Mouse (Mus musculus): Measurements from ENCODE around the gene Dnah17.
A peak's percentile ranks its signal among the peaks of the same experiment; 100 is the strongest.

Gene Dnah17

DNA sequence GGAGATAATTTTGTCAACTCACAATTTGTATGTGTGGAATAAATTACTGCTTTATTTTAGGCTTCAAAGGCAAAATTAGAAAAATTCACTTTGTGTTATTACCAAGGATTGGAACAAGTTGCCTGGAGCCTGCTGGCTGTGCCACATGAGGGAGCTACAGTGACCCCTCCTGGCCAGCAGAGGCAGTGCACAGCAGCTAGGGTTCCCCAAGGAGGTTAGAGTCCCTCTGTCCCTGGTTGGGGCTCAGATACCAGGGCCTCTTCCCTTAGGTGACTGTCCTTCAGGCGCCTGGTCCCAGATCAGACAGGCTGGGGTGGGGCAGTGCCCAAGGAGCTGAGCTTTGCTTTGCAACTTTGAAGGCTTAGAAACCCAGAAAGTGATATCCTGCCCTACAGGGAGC is 108.6 kb downstream of the Dnah17 start:
- DNase-seq (ENCODE audit: low spot score): peak; percentile 79

DNA sequence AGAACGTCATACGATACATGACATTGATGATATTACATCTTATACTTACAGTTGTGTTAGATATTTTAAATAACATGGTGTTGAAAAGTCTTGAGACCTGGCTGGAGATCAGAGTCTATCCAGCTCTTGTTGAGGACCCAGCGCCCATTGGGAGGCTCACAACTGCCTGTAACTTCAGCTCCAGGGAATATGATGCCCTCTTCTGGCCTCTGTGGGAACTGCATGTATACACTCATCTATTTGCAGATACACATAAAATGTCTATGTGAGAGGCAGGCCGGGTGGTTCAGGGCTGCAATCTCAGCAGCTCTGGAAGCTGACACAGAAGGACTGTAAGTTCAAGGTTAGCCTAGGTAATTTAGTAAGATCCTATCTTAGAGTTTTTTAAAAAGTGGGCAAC is 112.1 kb downstream of the Dnah17 start:
- DNase-seq (ENCODE audit: low spot score): no peak

DNA sequence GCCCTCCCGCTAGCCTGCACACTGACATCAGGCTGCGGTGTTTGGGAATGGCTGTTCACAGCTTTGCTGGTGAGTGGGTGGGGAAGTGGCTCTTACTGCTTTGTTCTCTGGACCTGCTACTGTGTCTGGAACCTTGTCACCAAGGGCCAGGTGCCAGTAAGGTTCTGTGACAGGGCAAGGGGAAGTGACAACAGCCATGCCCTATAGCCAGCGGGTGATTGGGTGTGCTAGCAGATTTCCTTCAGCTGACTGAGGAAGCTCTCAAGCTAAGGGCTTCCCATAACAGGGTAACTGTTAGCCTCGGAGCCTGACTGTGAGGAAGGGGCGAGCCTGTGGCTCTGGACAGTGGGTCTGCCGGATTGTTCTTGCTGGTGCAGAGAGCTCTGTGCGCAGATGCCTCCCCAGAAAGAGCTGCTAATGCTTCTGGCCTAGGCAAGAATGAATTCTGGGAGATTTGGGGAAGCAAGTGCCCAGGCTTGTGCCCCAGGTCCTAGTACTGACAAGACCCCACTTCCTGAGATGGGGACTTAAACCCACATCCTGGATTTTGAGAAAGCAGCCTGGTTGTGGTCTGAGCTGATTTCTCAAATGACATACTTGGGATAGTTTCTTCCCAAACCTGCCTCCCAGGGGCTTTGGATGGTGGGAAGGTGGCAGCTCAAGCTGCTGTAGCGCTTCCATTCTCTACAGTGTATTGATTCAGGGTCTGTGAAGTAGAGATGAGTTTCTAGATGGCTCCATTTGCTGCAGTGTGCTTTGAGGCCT is 114.9 kb downstream of the Dnah17 start:
- DNase-seq (ENCODE audit: low spot score): no peak

DNA sequence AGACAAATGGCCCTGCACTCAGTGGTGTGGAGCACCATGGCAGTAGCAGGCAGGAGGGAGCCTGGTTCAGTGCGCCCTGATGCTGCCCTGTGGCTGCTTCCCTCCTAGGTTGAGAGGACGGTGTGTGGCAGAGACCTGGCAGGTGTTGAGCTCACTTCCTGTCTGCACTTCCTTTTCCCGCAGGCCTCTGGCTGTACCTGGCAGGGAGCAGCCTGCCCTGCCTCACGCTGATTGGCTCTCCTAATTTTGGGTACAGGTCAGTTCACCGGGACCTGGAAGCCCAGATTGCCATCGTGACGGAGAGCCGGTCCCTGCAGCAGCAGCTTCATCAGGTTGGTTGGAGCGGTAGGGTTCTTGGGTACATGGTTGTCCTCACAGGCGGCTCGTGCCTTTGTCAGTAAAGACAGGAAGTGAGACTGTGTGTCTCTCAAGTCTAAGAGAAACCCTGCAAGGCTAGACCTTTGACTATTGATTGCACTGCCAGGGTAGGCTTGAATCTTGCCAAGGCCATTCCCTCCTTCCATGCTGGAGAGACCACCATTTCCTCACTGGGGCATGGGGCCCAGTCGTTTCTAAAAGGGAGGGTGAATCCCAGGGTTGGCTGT is 115.9 kb downstream of the Dnah17 start:
- no peak for DNase-seq (ENCODE audit: low spot score)

DNA sequence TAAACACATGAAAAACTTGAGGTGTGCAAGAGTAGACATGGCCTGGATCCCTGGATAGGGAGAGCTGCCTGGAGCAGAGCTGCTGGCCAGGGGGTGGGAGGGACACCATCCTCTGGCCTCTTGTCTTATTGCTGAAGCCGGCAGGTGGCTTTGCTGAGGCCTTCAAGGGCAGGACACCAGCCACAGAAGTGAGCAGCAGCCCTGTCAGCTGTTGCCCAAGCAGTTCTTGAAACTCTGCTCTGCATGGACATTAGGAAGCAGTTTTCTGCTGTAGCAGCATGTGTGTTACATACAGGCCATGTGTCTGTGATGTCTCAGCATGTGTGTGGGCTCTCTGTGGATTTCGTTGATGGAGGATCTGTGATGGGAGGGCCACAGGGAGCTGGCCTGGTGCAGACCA is 117.1 kb downstream of the Dnah17 start:
- DNase-seq (ENCODE audit: low spot score): no peak

DNA sequence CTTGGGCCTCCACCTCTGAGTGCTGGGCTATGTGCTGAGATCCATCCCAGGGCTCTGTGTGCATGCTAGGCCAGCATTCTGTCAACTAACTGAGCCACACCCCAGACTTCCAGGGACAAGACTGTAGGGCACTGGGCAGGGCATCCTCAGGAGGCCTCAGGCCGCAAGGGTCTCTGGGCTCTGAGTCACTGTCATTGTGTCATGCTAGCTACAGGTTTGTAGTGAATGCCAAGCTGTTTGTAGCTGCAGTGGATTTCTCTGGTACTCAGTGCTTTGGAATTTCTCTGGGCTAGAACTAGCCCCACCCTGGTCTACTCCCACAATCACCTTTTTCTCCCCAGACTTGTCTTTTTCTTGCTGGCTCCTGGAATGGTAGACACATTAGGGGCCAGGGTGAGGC is 117.8 kb downstream of the Dnah17 start:
- no peak for DNase-seq (ENCODE audit: low spot score)

DNA sequence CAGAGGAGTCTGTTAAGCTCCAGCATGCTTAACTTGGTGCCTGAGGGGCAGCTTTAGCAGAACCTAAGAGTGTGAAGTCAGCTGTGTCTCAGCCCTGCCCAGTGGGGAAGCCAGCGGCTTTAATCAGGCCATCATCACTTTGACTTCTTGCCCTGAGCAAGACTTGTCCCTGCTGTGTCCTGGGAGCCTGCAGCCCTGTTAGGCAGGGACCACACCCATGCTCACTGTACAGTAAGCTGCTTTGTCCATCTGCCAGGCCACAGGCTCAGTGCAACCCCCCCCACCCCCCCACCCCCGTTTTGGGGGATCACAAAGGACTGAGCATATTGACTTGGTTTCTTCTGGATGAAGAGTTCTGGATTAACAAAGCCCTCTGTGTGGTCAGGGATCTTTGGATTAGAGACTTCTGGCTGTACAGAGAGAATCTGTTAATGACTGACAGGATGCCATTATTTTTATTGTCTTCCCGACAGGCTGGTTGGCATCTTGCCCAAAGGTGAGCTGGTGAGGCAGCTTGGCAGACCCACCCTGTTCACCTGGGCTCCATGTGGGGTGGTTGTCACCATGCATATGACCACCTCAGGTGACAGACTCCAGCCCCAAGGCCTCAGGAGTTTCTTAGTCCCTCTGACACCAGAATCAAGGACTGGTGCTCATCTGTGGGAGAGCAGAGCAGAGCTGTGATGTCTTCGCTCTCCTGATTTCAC is 120.4 kb downstream of the Dnah17 start:
- no peak for DNase-seq (ENCODE audit: low spot score)

DNA sequence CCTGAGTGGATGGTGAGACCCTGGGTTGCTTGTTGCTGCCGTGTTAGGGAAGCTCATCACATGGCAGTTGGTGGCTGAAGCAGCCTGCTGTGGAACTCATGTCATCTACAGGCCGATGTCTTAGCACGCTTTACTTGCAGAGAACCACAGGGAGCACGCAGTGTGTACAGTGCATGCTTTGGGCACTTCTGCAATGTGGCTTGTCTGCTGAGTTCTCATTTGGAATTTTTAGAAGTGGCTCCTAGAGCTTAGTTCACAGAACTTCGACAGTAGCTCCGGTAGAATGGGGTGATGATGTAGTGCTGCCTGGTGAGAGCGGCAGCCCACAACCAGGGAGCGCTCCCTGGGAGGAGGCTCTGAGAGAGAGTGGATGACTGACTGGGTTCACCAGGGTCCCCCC is 121.6 kb downstream of the Dnah17 start:
- DNase-seq (ENCODE audit: low spot score): no peak

DNA sequence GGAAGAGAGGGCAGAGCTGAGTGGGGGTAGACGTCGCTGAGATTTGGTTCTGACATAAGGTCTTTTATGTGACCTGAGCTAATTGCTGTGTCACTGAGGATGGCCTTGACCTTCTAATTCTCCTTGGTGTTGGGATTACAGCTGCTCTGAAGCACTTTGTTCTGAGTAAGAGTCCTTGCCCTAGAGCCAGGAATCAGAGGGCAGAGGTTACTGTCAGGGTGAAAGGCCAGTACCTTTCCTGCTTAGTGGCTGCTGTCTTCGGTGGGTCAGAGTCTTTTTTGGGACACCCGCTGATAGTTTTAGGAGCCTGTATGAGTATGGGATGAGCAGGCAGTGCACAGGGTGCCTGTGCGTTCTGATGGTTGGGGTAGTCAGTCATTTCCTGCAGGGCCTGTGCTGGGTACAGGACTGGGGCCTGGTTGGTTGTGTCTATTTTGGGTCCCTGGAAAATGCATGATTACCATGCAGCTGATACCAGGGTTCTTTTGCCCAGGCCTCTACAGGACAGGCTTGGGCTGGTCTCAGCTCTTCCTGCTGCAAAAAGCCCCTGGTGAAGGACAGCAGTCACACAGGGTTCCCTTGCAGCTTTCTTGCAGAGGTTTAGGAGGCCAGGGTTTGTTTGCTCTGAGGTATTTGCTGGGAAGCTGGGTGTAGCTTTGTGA is 122.2 kb downstream of the Dnah17 start:
- no peak for DNase-seq (ENCODE audit: low spot score)

DNA sequence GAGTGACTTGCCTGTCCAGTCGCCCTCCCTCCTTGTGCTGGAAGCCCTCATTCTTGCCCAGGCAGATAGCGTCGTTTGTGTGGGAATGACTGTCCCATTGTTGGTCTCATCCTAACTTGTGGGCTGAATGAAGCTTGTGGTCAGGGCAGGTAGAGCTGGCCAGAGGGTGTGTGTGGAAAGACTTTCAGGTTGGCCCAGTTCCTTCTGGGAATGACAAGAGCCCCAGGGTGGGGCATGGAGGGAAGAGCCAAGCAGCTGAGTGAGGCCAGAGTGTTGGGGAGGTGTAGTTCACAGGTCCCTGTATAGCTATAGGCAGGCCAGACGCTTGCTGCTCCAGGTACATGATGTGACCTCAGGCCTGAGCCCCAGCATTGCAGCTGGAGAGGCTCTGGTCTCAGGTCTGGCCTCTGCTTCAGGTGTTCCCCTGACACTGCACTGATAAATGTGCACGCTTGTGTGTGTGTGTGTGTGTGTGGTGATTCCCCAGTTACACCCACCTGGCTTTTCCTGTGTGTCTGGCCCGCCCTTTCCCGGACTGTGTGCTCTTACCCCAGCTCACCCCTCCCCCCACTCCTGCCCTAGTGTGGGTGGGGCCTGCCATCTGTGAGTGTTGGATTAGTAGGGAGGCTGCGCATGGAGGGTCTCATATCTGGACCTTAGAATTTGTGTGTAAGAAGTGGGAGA is 122.8 kb downstream of the Dnah17 start:
- DNase-seq (ENCODE audit: low spot score): peak; percentile 45

DNA sequence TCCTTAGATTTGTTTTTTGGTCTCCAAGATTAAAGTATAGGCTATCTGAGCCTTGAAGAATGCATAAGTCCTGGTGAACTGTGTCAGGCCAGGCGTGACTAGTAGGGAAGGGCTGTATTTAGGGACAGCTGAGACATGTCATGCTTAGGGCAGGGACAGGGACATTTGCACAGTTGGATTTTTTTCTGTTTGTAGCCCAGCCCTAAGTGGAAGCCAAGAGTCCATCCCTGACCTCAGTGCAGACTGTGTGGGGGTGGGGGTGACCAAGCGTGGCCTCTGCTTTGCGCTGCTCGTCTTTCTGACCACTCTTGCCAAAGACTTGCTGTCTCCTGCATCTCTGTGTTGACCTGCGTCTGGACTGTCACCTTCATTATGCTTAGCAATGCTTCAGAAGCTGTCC is 126.2 kb downstream of the Dnah17 start:
- no peak for DNase-seq (ENCODE audit: low spot score)

DNA sequence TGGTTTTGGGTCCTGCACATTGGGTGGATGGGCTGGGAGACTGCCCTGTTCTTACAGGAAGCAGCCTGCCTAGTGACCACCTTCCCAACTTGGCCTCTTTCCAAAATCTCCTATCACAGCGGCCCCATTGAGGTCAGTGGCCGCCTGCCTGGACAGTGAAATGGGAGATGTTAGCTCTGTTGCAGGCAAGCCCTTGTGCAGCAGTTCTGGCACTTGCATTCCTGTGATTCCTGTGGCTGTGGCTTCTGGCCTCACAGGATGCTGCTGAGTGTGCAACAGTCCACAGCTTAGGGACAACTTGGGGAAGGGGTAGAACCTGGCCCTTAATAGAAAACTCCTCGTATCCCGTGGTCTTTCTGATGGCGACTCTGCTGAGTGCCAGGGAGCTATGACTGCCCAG is 126.7 kb downstream of the Dnah17 start:
- no peak for DNase-seq (ENCODE audit: low spot score)

DNA sequence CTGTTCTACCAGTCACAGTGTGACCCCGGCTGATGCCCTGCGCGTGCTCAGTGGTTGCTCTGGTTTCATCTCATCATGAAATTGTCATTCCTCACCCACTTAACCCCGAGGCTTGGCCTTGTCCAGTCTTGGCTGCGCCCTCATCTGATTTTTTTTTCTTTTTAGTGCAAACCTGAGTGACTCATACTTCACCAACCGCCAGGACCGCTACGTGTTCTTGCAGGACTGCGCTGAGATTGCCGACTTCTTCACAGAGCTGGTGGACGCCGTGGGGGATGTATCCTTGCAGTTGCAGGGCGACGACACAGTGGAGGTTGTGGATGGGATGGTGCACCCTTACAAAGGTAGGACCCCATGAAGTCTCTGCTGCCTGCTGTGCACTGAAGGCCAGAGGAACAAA is 127.3 kb downstream of the Dnah17 start:
- no peak for DNase-seq (ENCODE audit: low spot score)

DNA sequence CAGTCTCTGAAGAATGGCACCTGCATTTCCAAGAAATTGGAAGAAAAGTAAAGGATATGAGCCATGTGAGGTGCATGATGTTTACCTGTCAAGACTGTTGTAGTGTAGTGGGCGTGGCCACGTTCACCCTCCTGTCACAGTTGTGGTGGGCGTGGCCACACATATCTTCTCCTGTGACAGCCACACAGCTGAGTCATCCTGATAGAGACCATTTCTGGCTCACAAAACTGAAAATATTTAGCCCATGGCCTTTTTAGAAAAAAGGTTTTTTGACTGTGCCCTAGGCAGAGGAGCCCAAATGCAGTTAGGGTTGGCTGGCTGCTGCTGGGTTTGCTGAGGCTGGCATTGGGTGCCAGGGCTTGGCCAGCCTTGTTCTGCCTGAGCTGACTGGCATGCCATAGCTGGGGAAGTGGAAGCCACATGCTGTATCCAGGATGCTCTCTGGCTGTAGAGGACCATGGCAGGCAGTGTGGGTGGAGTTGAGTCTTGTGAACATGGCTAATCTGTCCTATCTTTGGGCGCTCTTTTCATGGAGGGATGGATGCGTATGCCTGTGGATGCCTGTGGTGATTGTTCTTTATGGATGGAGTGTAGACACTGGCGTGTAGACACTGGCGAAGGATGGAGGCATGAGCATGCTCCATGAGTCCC is 129.7 kb downstream of the Dnah17 start:
- DNase-seq (ENCODE audit: low spot score): peak; percentile 41

DNA sequence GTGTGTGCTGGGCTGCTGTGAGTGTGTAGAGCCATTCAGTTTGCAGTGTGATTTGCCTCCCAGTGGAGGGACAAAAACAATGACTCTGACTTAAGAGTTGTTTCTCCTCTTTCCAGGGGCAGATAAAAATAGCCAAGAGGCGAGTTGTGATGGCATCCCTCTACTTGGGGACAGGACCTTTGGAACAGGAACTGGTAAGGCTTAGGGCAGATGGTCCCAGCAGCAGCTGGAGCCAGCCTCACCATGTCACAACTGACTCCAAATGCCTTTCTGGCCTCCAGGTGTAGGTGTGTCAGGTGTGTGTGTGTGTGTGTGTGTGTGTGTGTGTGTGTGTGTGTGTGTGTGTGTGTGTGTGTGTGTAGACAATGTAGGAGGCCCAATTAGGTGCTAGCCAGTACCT is 130.4 kb downstream of the Dnah17 start:
- no peak for DNase-seq (ENCODE audit: low spot score)

DNA sequence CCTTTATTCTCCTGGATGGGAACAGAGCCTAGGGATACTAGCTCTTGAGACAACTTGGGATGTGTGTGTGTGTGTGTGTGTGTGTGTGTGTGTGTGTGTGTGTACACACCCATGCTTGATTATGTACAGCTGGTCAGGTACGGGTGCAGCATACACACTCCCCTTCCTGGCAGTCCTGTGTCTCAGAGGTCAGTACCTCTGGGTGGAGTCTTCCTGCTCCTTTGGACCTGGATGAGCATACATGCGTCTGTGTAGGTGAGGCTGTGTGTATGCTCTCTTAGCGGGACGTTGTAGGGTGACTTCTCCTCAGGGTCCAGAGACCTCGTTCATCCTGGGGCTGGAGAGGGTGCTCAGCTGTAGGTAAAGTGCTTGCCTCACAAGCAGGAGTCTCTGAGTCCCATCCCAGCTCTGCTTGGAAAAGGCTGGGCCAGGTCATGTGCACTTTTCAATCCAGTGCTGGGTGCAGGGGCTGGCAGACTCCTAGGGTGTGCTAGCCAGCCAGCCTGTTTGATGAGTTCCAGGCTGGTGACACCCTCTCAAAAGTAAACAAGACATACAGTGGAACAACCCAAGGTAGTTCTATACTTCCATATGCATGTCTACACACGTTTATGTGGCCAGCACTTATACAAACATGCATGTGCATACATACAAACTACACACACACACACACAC is 131.0 kb downstream of the Dnah17 start:
- DNase-seq (ENCODE audit: low spot score): peak; percentile 43

DNA sequence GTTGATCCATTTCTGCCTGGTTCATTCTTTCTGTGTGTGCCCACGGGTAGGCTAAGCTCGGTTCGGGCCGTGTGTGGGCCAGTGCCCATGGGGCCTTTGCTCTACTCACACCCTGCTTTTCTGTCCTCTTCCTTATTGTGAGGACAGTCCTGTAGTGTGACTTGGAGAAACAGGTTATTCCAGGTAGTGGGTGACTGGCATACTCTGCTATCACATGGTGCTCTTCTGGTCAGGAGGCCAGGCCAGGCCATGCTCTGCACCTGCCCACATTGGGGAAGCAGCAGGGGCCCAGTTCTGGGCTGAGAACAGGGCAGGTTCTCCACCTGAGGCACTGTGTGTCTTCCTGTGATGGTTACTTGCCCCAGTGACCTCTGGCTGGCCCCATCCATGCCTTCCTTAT is 132.1 kb downstream of the Dnah17 start:
- DNase-seq (ENCODE audit: low spot score): peak; percentile 37

DNA sequence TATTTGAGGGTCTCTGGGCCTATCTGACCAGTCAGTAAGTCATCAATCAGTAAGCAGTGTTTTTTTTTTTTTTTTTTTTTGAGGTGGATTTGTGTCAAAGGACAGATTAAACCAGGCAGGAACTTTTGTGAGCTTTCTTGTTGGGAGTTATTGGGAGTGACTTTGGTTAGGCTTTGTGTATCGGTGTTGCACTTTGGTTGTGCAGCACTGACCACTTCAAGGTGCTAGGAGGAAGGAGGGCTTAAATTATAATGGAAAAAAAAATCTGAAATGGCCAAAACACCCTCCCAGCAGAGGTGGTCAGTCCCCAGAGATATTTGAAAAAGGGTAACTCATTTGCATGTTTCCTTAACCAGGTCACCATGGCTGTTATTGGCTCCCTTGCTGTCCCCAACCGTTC is 133.3 kb downstream of the Dnah17 start:
- no peak for DNase-seq (ENCODE audit: low spot score)

DNA sequence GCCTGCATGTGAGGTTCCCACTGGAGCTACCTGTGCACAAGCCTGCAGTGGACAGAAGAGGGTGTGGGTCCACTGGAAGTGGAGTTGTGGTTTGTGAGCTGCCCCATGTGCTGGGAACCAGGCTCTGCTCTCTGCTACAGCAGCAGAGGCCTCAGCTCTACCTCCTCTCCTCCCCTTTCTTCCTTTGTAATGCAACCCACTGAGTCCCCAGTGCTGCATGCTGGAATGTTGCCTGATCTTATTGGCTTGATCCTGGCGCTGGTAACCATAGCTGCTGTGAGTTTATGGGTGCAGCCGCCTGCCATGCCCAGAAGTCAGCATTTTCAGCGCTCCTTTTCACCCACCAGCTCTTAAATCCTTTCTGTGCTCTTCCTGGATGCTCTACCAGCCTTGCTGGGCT is 134.4 kb downstream of the Dnah17 start:
- DNase-seq (ENCODE audit: low spot score): no peak

DNA sequence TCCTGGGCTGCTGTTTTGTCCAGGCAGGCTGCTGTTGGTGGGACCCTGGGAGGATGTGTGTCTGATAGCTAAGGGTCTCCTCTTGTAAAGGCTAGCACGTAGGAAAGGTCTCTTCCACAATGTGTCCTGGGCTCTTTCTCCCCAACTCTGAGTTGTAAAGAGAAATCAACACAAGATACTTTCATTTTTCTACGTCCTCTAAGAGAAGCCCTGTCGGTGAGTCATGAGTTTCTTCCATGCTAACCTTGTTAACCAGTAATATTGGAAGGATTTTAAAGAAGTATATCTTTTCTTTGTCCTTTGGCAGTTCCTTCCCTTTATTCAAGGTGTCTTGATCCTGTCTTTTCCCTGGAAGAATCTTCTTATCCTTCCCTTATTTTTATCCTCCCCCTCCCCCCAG is 134.8 kb downstream of the Dnah17 start:
- DNase-seq (ENCODE audit: low spot score): no peak

DNA sequence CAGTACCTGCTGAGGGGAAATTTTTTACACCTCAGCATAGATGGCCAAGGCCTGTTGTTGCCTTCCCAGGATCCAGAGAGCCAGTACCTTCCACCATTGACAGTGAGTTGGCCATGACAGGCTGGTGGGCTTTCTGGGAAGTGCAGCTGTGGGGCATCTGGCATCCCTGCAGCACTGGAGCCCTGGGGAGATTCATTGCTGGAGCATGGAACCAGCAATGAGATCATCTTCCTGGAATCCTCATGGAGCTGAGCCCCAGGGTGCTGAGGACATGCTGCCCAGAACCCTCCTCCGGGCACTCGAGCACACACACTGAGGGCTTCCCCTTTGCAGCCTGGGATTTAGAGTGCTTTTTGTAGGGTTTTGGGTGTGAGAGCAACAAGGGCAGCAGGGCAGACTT is 135.2 kb downstream of the Dnah17 start:
- no peak for DNase-seq (ENCODE audit: low spot score)
